Mouse (Mus musculus) spleen, adult 2 months (tissue): Measurements from ENCODE around the gene Dhx35.

Experiments used
- CTCF ChIP-seq: fragments of 200-500 bp; IDR thresholded peaks from 2 replicates; pipeline ENCODE4 v1.5.1; 2011; ENCODE audit warnings: mild to moderate bottlenecking, inconsistent platforms; ENCODE audit not compliant: insufficient read depth, insufficient read length, insufficient replicate concordance; ENCODE audit errors: extremely low read depth
- POLR2A ChIP-seq: fragments of 200-500 bp; IDR thresholded peaks from 2 replicates; pipeline ENCODE4 v1.6.1; 2011; ENCODE audit warnings: low read depth, low read length, inconsistent platforms

DNA sequence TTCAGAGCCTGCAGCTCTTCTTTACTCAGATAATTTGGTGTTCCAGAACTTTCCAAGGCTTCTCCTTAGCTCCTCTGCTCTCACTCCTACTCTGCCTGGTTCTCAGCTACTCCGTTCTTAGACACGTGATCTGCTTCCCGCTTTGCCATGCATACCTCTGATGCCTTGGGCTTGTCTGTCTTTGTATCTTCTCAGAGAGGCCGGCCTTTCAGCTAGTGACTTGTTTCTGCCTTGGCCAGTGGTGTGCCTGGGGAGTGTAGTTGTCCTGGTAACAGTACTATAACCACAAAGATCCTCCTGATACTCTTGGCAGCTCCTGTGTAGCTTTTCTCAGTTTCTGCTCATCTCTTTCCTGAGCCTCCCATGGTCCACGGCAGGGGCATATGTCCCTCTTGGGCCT, 38.6 kb downstream of the Dhx35 start:
- no peak for TF ChIP-seq CTCF
- no peak for TF ChIP-seq POLR2A
